Mouse (Mus musculus): Measurements from ENCODE around the gene Pex11b. TPM values are rescaled to one million over a fixed set of nuclear protein-coding genes. Genes with fewer than 3 reads are reported as not detected.
A peak's percentile ranks its signal among the peaks of the same experiment; 100 is the strongest.

The Pex11b gene
- total and polyA plus RNA-seq, 2 experiments from 2014 or later = 41.7 to 46.6 TPM

GRCm38 (mm10) chr3:96599069-96599393, 36.1 kb upstream of the Pex11b start:
- Histone ChIP-seq H3K4me1 (ENCODE audit: control insufficient read depth, insufficient read depth) (peaks cover 10% of the 10 kb centered on the region; the same call in 1 of the 2 replicates), H3K36me3 (replicated peaks; ENCODE audit: control insufficient read depth, insufficient read depth, low read length) (0 out of 2 replicates have a peak, but pooled peaks cover 4% of the 10 kb centered on the region), H3K4me2 (ENCODE audit: low read depth, low read length) (peak overlapping the region; percentile 97), H3K4me3 (ENCODE audit: low read depth, low read length) (no peak overlapping the region), H3K27me3 (ENCODE audit: control insufficient read depth, insufficient read depth, low read length) (no peaks in the 10 kb centered on the region), H3K9me3 (replicated peaks; ENCODE audit: control insufficient read depth, low read length) (no peaks in the 10 kb centered on the region), H3K27ac (ENCODE audit: low read depth) (no peak overlapping the region), H3K9ac (replicated peaks; ENCODE audit: low read depth, low read length) (no peak overlapping the region)
- TF ChIP-seq CTCF (IDR thresholded peaks at IDR 0.05; ENCODE audit: low read depth) (no peak), EP300 (IDR thresholded peaks at IDR 0.05; ENCODE audit: low read depth) (no peak)
- WGBS = 75% methylated on average over 8 of the region's 8 CpGs
- DNase-seq (ENCODE audit: low spot score) = no peak
- ATAC-seq (ENCODE audit: insufficient read depth, low read depth) = no peak

- no peak for DNase-seq (ENCODE audit: low spot score)
- no peaks in the 10 kb centered on the region for H3K27me3 ChIP-seq (ENCODE audit: control insufficient read depth, insufficient read depth, low read length)
- no peak overlapping the region for H3K27ac ChIP-seq (ENCODE audit: low read depth)
- no peak for ATAC-seq (ENCODE audit: insufficient read depth, low read depth)
- H3K9ac ChIP-seq (replicated peaks; ENCODE audit: low read depth, low read length) = no peak overlapping the region
- H3K4me3 ChIP-seq (ENCODE audit: low read depth, low read length) = no peak overlapping the region
- H3K4me1 ChIP-seq (ENCODE audit: control insufficient read depth, insufficient read depth) = peaks cover 10% of the 10 kb centered on the region; the same call in 1 of the 2 replicates
- WGBS = 93% methylated on average over 3 of the region's 3 CpGs
- TF ChIP-seq CTCF (IDR thresholded peaks at IDR 0.05; ENCODE audit: low read depth) = no peak
- no peak for TF ChIP-seq EP300 (IDR thresholded peaks at IDR 0.05; ENCODE audit: low read depth)
- no peak overlapping the region for H3K4me2 ChIP-seq (ENCODE audit: low read depth, low read length)
- H3K9me3 ChIP-seq (replicated peaks; ENCODE audit: control insufficient read depth, low read length) = no peaks in the 10 kb centered on the region
- H3K36me3 ChIP-seq (replicated peaks; ENCODE audit: control insufficient read depth, insufficient read depth, low read length) = 0 out of 2 replicates have a peak, but pooled peaks cover 4% of the 10 kb centered on the region
Observed at GRCm38 (mm10) chr3:96599411-96599810, 35.8 kb upstream of the Pex11b start.

GRCm38 (mm10) chr3:96600639-96601250, 34.4 kb upstream of the Pex11b start, which contains the start of gene Lix1l:
TSS of gene Lix1l (plus strand) at chr3:96601149.
- Histone ChIP-seq H3K27me3 (ENCODE audit: control insufficient read depth, insufficient read depth, low read length) (no peaks in the 10 kb centered on the region), H3K9me3 (replicated peaks; ENCODE audit: control insufficient read depth, low read length) (no peaks in the 10 kb centered on the region), H3K4me1 (ENCODE audit: control insufficient read depth, insufficient read depth) (peaks cover 10% of the 10 kb centered on the region; the same call in 1 of the 2 replicates), H3K9ac (replicated peaks; ENCODE audit: low read depth, low read length) (peak within 1 kb of the TSS; percentile 85), H3K4me3 (ENCODE audit: low read depth, low read length) (peak within 1 kb of the TSS; percentile 77), H3K36me3 (replicated peaks; ENCODE audit: control insufficient read depth, insufficient read depth, low read length) (0 out of 2 replicates have a peak, but pooled peaks cover 4% of the 10 kb centered on the region), H3K27ac (ENCODE audit: low read depth) (peak within 1 kb of the TSS; percentile 98), H3K4me2 (ENCODE audit: low read depth, low read length) (peak within 1 kb of the TSS; percentile 87)
- WGBS = 2% methylated on average over 27 of the region's 27 CpGs
- DNase-seq (ENCODE audit: low spot score) = peak; percentile 97
- ATAC-seq (ENCODE audit: insufficient read depth, low read depth) = peak; percentile 92
- TF ChIP-seq EP300 (IDR thresholded peaks at IDR 0.05; ENCODE audit: low read depth) (no peak), CTCF (IDR thresholded peaks at IDR 0.05; ENCODE audit: low read depth) (no peak)

DNA sequence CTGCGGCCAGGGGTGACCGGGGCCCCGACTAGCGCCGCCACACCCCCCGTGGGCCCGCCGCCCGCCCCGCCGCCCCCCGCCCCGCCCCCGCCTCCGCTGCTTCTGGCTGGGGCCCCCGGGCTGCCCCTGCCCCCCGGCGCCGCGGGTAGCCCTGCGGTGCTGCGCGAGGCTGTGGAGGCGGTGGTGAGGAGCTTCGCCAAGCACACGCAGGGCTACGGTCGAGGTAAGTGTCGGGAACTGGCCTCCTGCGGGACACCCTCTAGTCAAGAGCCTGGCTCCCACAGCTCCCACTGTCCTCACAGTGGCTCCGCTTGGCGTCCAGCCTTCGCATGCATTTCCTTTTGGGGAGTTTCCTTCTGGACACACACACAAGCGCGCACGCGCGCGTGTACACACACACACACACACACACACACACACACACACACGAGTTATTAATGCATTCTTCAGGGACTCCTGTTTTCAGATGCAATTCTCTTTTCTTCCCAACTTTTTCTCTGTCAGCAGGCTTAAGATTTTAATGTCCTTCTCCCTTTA, 33.9 kb upstream of the Pex11b start:
- ATAC-seq (ENCODE audit: insufficient read depth, low read depth) (peak; percentile 70), DNase-seq (ENCODE audit: low spot score) (peak; percentile 71)
- under 1% methylated on average over 31 of the region's 40 CpGs for WGBS
- Histone ChIP-seq H3K9ac (replicated peaks; ENCODE audit: low read depth, low read length) (peak overlapping the region; percentile 85), H3K4me3 (ENCODE audit: low read depth, low read length) (peak overlapping the region; percentile 77), H3K36me3 (replicated peaks; ENCODE audit: control insufficient read depth, insufficient read depth, low read length) (0 out of 2 replicates have a peak, but pooled peaks cover 4% of the 10 kb centered on the region), H3K27ac (ENCODE audit: low read depth) (peak overlapping the region; percentile 98), H3K4me2 (ENCODE audit: low read depth, low read length) (peak overlapping the region; percentile 87), H3K27me3 (ENCODE audit: control insufficient read depth, insufficient read depth, low read length) (no peaks in the 10 kb centered on the region), H3K4me1 (ENCODE audit: control insufficient read depth, insufficient read depth) (peaks cover 10% of the 10 kb centered on the region; the same call in 1 of the 2 replicates), H3K9me3 (replicated peaks; ENCODE audit: control insufficient read depth, low read length) (no peaks in the 10 kb centered on the region)
- TF ChIP-seq CTCF (IDR thresholded peaks at IDR 0.05; ENCODE audit: low read depth) (no peak), EP300 (IDR thresholded peaks at IDR 0.05; ENCODE audit: low read depth) (no peak)

- Histone ChIP-seq H3K27ac (ENCODE audit: low read depth) (peak overlapping the region; percentile 98), H3K36me3 (replicated peaks; ENCODE audit: control insufficient read depth, insufficient read depth, low read length) (0 out of 2 replicates have a peak, but pooled peaks cover 4% of the 10 kb centered on the region), H3K4me2 (ENCODE audit: low read depth, low read length) (peak overlapping the region; percentile 87), H3K4me1 (ENCODE audit: control insufficient read depth, insufficient read depth) (peaks cover 10% of the 10 kb centered on the region; the same call in 1 of the 2 replicates), H3K9ac (replicated peaks; ENCODE audit: low read depth, low read length) (peak overlapping the region; percentile 85), H3K4me3 (ENCODE audit: low read depth, low read length) (peak overlapping the region; percentile 77), H3K27me3 (ENCODE audit: control insufficient read depth, insufficient read depth, low read length) (no peaks in the 10 kb centered on the region), H3K9me3 (replicated peaks; ENCODE audit: control insufficient read depth, low read length) (no peaks in the 10 kb centered on the region)
- DNase-seq (ENCODE audit: low spot score) (no peak), ATAC-seq (ENCODE audit: insufficient read depth, low read depth) (no peak)
- no peak for TF ChIP-seq EP300 (IDR thresholded peaks at IDR 0.05; ENCODE audit: low read depth)
- WGBS = 19% methylated on average over 10 of the region's 10 CpGs
Observed at GRCm38 (mm10) chr3:96601941-96602703, 33.1 kb upstream of the Pex11b start.
